Mouse (Mus musculus) embryonic fibroblast, embryonic 13.5 days (primary cell): ENCODE data around the gene Sec13.

Source experiments
- CTCF ChIP-seq: IDR thresholded peaks from 2 replicates; pipeline ENCODE4 v1.5.1; 2011; ENCODE audit warnings: mild to moderate bottlenecking, control low read depth, low read length, moderate library complexity, borderline replicate concordance; ENCODE audit not compliant: insufficient read depth
- POLR2A ChIP-seq: IDR thresholded peaks from 2 replicates; pipeline ENCODE4 v1.6.1; 2011; ENCODE audit warnings: low read depth, mild to moderate bottlenecking, control low read depth, low read length, moderate library complexity

DNA sequence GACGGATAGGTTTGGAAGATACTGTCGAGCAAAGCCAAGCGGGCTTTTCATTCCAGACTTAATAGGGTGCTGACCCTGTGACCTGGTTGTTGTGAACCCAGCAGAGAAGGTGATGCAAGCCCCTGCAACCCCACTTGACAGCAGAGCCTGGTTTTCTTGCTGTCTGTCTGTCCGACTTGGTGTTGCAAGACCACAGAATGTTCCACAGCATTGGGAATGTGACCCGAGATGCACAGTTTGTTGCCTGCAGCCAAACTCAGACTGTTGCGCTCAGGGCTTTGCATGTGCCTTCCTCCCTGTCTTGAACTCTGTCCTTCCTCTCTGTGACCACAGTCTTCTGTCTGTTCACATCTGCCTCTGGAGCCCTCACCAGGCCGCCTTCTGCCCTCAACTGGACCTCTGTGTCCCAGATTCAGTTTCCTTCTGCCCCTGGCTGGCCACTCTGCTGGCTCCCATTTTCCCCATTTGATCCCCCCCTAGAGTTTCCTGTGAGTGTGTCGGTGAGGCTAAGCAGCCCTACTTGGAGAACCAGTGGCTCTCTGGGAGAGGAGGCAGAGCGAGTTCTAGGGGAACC is 60.5 kb downstream of the Sec13 start:
- TF ChIP-seq CTCF (no peak), POLR2A (no peak)
